Mouse (Mus musculus): ENCODE measurements at regions not wholly inside any gene's neighbourhood (a gene's known extent, or its start where the extent isn't known, plus 50 kb on each side); places are given as distances from the start of the nearest gene placed in this dataset.

DNA sequence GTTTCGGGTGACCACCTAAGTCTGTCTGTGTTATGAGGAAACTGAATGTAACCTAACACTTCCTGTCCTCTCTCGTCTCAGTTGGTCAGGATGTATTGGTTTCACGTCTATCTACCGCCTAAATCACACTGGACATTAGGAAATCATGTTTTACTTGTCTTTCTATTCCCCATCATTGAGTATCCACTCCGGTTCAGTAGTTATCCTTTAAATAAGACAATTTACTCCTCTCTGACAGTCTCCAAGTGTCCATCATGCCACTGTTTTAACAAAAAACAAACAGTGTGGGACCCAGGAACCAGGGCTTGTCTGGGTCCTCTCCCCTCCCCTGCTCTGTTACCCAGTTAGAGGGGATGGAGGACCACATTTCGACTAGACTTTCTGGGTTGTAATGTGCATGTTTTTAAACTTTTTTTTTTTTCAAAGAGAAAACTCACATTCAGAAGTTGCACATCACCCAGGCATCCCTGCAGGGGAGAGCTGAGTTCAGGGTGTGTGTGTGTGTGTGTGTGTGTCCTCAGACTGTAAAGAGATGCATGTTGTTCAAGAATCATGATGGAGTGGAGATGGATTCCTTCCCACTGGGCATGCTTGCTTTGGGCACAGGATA lies 65.5 kb upstream of the Cpsf6 start:
- 47% methylated on average over 6 of the region's 6 CpGs for WGBS

DNA sequence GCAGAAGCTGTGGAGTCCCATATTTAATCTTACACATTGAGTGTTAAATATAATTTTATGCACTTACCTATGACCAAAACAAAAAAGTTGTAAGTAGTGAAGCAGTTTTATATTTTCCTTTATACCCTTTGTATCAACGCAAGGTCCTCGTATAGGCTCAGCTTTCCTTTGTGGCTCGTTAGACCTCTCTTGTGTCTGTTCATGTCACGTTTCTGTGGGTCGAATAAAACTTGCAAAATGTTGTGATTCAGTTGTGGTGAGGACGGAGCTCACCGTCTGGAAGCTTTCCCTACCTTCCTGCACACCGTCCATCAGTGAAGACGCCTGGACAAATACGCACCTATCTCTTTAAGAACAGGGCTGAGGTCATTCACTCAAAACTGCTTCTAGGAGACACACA lies 64.9 kb upstream of the Cpsf6 start:
- Histone ChIP-seq H3K27ac (replicated peaks) (no peak overlapping the region), H3K4me3 (ENCODE audit: low read depth, low read length) (no peak overlapping the region), H3K36me3 (ENCODE audit: control insufficient read depth, insufficient read depth, low read length) (no peaks in the 10 kb centered on the region), H3K4me2 (replicated peaks; ENCODE audit: low read depth) (no peak overlapping the region), H3K4me1 (replicated peaks; ENCODE audit: control insufficient read depth, insufficient read depth) (no peaks in the 10 kb centered on the region), H3K27me3 (ENCODE audit: control insufficient read depth, insufficient read depth, low read length) (no peaks in the 10 kb centered on the region), H3K9me3 (ENCODE audit: control insufficient read depth, low read length) (no peaks in the 10 kb centered on the region), H3K9ac (ENCODE audit: low read length) (no peak overlapping the region)
- WGBS = 80% methylated on average over 10 of the region's 10 CpGs
- TF ChIP-seq EP300 (optimal IDR thresholded peaks at IDR 0.05) (no peak), CTCF (IDR thresholded peaks at IDR 0.05; ENCODE audit: low read depth) (no peak)
- ATAC-seq (ENCODE audit: low FRiP score, low TSS enrichment) = no peak
- DNase-seq (ENCODE audit: low spot score) = no peak

More for the DNA sequence above, 65.5 kb upstream of the Cpsf6 start:
- Histone ChIP-seq H3K9me3 (ENCODE audit: control insufficient read depth, low read length) (no peaks in the 10 kb centered on the region), H3K9ac (ENCODE audit: low read length) (no peak overlapping the region), H3K27ac (replicated peaks) (no peak overlapping the region), H3K27me3 (ENCODE audit: control insufficient read depth, insufficient read depth, low read length) (no peaks in the 10 kb centered on the region), H3K4me1 (replicated peaks; ENCODE audit: control insufficient read depth, insufficient read depth) (no peaks in the 10 kb centered on the region), H3K36me3 (ENCODE audit: control insufficient read depth, insufficient read depth, low read length) (no peaks in the 10 kb centered on the region), H3K4me3 (ENCODE audit: low read depth, low read length) (no peak overlapping the region), H3K4me2 (replicated peaks; ENCODE audit: low read depth) (no peak overlapping the region)
- ATAC-seq (ENCODE audit: low FRiP score, low TSS enrichment) = no peak
- TF ChIP-seq CTCF (IDR thresholded peaks at IDR 0.05; ENCODE audit: low read depth) (no peak), EP300 (optimal IDR thresholded peaks at IDR 0.05) (no peak)
- no peak for DNase-seq (ENCODE audit: low spot score)

DNA sequence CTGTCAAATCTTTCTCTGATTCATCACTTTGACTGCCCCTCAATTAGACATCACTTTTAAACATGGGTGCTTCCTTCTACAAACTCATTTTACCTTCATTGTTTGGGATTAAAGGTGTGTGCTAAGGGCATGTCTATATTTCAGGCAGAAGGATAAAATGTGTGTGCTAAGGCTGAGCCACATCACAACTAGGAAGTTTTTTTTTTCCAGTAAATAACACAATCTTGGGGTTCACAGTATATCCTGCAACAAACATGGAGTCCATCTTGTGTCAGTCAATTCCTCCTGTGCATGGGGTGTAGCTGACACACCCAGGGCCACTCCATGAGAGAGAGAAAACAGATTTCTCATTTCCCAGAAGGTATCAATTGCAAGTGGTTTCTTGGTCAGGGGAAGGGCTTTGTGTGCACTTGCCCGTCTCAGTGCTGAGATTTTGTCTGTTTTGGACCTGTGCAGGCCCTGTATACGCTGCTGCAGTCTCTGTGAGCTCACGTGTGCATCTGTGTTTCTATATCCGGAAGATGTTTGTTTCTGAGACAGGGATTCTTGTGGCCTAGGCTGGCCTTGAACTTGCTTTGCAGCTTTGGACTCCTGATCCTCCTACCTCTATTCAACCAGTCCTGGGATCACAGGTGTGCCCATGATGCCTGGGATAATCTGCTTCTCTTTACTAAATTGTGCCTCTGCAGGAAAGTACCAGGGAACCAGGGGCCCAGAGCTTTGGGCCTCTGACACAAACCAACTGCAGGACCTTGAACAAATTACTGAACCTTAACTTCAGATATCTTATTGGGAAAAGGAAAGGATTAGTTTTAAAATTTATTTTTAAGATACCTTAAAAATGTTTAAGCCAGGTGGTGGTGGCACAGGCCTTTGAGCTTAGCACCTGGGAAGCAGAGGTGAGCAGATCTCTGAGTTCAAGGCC lies 63.9 kb upstream of the Cpsf6 start:
- Histone ChIP-seq H3K27me3 (ENCODE audit: control insufficient read depth, insufficient read depth, low read length) (no peaks in the 10 kb centered on the region), H3K4me1 (replicated peaks; ENCODE audit: control insufficient read depth, insufficient read depth) (no peaks in the 10 kb centered on the region), H3K4me3 (ENCODE audit: low read depth, low read length) (no peak overlapping the region), H3K36me3 (ENCODE audit: control insufficient read depth, insufficient read depth, low read length) (no peaks in the 10 kb centered on the region), H3K27ac (replicated peaks) (no peak overlapping the region), H3K9me3 (ENCODE audit: control insufficient read depth, low read length) (no peaks in the 10 kb centered on the region), H3K9ac (ENCODE audit: low read length) (no peak overlapping the region), H3K4me2 (replicated peaks; ENCODE audit: low read depth) (no peak overlapping the region)
- WGBS = 86% methylated on average over 4 of the region's 4 CpGs
- DNase-seq (ENCODE audit: low spot score) (no peak), ATAC-seq (ENCODE audit: low FRiP score, low TSS enrichment) (no peak)
- no peak for TF ChIP-seq CTCF (IDR thresholded peaks at IDR 0.05; ENCODE audit: low read depth)
- TF ChIP-seq EP300 (optimal IDR thresholded peaks at IDR 0.05) = no peak

DNA sequence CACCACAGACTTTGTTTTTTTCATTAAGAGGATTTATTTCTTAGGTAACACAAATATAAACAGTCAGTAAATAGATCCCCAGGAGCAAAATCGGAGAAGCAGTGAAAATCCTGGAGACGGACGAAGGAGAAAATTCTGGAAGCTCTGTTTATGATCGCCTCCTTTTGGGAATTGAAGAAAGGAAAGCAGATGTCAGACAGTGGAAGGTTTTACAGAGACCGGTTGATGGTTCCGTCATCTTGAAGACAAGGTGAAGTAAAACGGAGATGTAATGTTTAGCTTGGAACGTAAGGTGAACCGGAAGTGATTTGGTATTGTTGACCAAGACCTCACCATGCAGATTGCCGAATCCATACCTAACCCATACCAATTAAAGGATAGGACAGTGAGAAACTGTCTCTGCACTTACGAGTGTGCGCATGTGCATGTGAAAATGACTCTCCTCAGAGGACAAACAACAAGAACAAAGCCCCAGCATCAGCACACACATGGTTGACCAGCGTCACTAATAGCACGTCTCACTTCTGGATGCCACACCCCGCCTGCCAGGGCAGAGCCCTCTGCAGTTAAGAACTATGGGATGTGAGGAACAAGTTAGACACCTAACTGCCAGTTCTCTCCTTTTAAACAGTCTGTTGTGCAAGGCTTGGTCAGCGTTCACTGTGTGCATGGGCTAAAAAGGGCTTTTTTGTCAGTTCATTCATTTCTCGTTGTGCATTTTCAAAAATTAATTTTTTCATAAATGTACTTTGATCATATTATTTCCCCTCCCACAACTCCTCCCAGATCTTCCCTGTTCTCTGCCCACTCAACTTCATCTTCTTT lies 62.4 kb upstream of the Cpsf6 start:
- DNase-seq (ENCODE audit: low spot score) = no peak
- Histone ChIP-seq H3K4me1 (replicated peaks; ENCODE audit: control insufficient read depth, insufficient read depth) (no peaks in the 10 kb centered on the region), H3K9me3 (ENCODE audit: control insufficient read depth, low read length) (no peaks in the 10 kb centered on the region), H3K27me3 (ENCODE audit: control insufficient read depth, insufficient read depth, low read length) (no peaks in the 10 kb centered on the region), H3K4me2 (replicated peaks; ENCODE audit: low read depth) (no peak overlapping the region), H3K27ac (replicated peaks) (no peak overlapping the region), H3K36me3 (ENCODE audit: control insufficient read depth, insufficient read depth, low read length) (no peaks in the 10 kb centered on the region), H3K4me3 (ENCODE audit: low read depth, low read length) (no peak overlapping the region), H3K9ac (ENCODE audit: low read length) (no peak overlapping the region)
- TF ChIP-seq EP300 (optimal IDR thresholded peaks at IDR 0.05) (no peak), CTCF (IDR thresholded peaks at IDR 0.05; ENCODE audit: low read depth) (no peak)
- 87% methylated on average over 17 of the region's 17 CpGs for WGBS
- ATAC-seq (ENCODE audit: low FRiP score, low TSS enrichment) = no peak

DNA sequence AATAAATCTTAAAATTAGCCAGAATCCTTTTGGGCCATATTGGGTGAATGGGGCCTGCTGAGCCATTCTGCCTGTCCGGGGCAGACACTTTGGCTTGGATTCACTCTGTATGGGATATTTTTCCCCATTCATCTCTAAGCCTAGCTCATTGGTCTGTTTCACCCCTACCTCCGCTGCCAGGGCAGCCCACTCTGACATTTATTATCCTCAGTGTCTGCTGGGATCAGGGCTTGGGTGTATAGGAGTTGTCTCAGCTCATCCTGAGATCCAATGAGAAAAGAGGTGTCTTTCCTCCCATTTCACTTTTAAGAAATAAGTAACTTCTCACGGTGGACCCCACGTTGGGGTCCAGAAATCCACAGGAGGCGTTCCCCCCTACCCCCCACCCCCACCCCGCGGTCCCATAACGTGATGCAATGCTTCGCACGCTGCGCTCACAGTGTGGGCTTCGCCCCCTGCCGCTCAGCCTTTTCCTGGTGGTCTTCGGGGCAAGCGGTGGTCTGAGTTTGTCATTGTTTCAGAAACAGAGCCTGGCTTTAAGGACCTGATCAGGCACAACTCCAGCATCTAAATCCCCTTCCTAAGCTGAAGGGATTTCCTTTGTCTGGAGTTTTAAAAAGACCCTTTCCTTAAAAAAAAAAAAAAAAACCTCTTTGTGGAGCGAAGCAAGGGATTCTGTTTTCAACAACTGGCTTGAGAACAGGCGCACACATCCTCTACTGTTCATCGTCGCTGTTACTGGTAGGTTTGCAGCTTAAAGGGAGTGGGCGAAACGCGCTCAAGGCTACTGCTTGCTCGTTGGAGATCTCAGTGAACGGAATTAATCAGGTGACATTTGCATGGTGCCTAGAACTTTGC lies 61.5 kb upstream of the Cpsf6 start:
- H3K9me3 ChIP-seq (ENCODE audit: control insufficient read depth, low read length) = no peaks in the 10 kb centered on the region
- H3K27me3 ChIP-seq (ENCODE audit: control insufficient read depth, insufficient read depth, low read length) = no peaks in the 10 kb centered on the region
- no peak overlapping the region for H3K4me3 ChIP-seq (ENCODE audit: low read depth, low read length)
- no peak overlapping the region for H3K9ac ChIP-seq (ENCODE audit: low read length)
- H3K27ac ChIP-seq (replicated peaks) = no peak overlapping the region
- no peaks in the 10 kb centered on the region for H3K4me1 ChIP-seq (replicated peaks; ENCODE audit: control insufficient read depth, insufficient read depth)
- H3K4me2 ChIP-seq (replicated peaks; ENCODE audit: low read depth) = no peak overlapping the region; the same call in 1 of the 2 replicates
- WGBS = 47% methylated on average over 24 of the region's 24 CpGs
- H3K36me3 ChIP-seq (ENCODE audit: control insufficient read depth, insufficient read depth, low read length) = no peaks in the 10 kb centered on the region
- DNase-seq (ENCODE audit: low spot score) (no peak), ATAC-seq (ENCODE audit: low FRiP score, low TSS enrichment) (no peak)
- TF ChIP-seq EP300 (optimal IDR thresholded peaks at IDR 0.05) = no peak
- TF ChIP-seq CTCF (IDR thresholded peaks at IDR 0.05; ENCODE audit: low read depth) = no peak
